Mouse (Mus musculus): ENCODE measurements around the gene Nt5c3. TPM values are rescaled to one million over a fixed set of nuclear protein-coding genes. Genes with fewer than 3 reads are reported as not detected.

Nt5c3 gene
- polyA plus RNA-seq (2015; fragmentation: Nextera tagmentation; extraction: Ambion mirVana), result 63.0 and 67.0 TPM in 2 replicates

DNA sequence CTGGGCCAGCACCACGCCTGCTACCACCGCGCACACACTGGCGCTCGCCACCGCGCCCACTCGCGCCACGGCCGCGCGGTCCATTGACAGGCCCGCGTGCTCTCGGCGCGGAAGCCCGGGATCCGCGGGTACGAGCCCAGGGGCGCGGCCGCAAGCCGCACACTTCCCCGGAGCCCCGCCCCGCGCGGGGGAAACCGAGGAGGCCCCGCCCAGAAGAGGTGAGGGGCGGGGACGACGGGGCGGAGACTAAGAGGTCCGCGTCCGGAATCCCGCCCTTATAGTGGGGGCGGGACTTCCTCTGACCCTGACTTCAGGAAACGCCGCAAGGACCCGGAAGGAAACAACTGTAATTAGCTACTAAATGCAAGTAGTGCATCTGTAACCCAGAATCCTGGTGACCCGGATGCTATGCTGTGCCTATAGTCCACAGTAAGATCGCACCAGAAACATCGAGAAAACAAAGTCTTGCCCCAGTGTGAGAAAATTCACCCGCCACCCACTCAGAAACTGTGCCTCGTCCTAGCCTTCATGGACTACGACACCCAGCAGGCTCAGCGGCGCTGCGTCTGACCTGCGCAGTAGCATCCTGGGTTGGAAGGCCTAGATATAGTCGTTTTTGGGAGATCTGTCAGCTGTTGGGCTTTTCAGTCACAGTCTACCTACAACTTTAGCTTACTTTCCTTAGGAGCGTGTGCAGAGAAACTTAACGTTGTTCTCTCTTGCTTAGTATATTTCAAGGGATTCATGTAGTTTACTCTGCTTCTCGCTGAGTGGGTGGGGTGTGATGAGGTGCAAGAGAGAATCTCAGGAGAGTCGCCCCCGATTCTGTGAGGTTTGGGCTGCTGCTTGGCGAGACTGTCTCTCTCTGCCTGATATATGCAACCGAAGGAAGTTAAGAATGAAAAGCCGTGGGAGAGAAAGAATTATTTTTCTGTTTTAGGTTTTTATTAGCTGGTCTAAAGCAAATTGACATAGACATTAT, at the start of gene Nt5c3, which contains the start of gene Vmn1r4:
TSS of gene Nt5c3 (minus strand) at position 207 of the 982 bp plus-strand sequence.
TSS of gene Vmn1r4 (plus strand) at position 290 of the 982 bp plus-strand sequence.
- H3K27me3 ChIP-seq, result no peaks in the 10 kb centered on the region
- peak within 1 kb of the TSS; percentile 69 for H3K4me3 ChIP-seq
- 3% methylated on average over 64 of the region's 64 CpGs for WGBS
- no peaks in the 10 kb centered on the region for H3K9me3 ChIP-seq
- H3K4me2 ChIP-seq (replicated peaks), result peak within 1 kb of the TSS; percentile 63
- no peaks in the 10 kb centered on the region for H3K36me3 ChIP-seq
- H3K27ac ChIP-seq, result peak within 1 kb of the TSS; percentile 74
- H3K9ac ChIP-seq, result peak within 1 kb of the TSS; percentile 83
- H3K4me1 ChIP-seq, result peaks cover 10% of the 10 kb centered on the region; the same call in 1 of the 2 replicates
- ATAC-seq (ENCODE audit: low FRiP score, low read depth), result peak; percentile 98

DNA sequence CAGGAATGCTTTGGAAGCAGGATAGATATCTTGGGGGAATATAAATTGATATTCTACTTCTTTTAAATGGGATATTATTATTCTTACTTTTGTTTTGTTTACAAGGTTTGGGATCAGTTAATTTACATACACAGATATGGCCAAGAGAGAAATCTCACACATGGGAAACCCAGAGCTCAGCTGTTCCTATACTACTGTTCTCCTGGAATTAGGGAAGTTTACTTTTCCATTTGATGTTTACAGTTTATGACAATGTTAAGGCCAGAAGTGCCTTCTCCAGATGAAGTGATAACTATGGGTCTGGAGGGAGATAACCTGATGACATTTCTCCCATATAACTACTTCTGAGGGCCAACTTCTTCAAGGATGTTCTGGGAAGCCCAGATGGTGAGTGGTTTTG, 46.2 kb upstream of the Nt5c3 start, which contains the start of gene Vmn1r5:
TSS of gene Vmn1r5 (plus strand) at position 301 of the 400 bp plus-strand sequence.
- no peaks in the 10 kb centered on the region for H3K4me1 ChIP-seq
- no peaks in the 10 kb centered on the region for H3K9me3 ChIP-seq
- no peak within 1 kb of the TSS for H3K27ac ChIP-seq
- no peak for ATAC-seq (ENCODE audit: low FRiP score, low read depth)
- no peaks in the 10 kb centered on the region for H3K27me3 ChIP-seq
- H3K9ac ChIP-seq, result no peak within 1 kb of the TSS
- no peaks in the 10 kb centered on the region for H3K36me3 ChIP-seq
- H3K4me2 ChIP-seq (replicated peaks), result no peak within 1 kb of the TSS
- no peak within 1 kb of the TSS for H3K4me3 ChIP-seq

DNA sequence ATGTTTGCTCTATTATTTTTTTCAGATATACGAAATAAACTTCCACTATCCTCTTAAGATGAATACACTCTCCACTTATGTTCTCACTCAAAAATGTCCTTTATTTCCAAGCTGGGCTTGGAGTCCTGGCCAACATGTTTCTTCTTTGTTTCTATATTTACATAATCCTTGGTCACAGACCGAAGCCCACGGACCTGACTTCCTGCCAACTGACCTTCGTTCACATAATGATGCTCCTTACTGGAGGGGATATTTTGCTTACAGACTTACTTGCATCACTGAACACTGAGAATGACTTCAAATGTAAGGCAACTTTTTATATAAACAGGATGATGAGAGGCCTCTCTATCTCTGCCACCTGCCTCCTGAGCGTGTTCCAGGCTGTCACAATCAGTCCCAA, 32.7 kb upstream of the Nt5c3 start:
- Histone ChIP-seq H3K9ac (no peak overlapping the region), H3K4me1 (no peaks in the 10 kb centered on the region), H3K36me3 (no peaks in the 10 kb centered on the region), H3K27me3 (no peaks in the 10 kb centered on the region), H3K4me2 (replicated peaks) (no peak overlapping the region), H3K9me3 (no peaks in the 10 kb centered on the region), H3K27ac (no peak overlapping the region), H3K4me3 (no peak overlapping the region)
- WGBS, result 87% methylated on average over 5 of the region's 5 CpGs
- ATAC-seq (ENCODE audit: low FRiP score, low read depth), result no peak

DNA sequence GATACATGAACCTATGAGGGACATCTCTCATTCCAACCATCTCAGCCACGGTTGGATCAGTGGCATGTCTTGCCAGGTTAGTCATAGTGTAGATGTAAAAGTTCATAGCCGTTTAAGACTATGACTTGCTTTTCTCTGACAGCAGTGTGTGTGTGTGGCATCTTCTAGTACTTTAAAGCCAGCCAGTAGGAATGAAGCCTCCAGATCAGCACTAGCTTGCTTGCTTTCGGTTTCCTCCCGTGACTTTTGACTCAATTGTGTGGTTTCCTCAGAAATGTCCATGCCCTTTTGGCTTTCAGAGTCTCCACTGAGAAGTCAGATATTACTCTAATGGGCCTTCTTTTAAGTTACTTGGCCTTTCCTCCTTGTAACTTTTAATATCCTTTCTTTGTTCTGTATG, 10.6 kb upstream of the Nt5c3 start:
- Histone ChIP-seq H3K9me3 (peaks cover 4% of the 10 kb centered on the region; the same call in 1 of the 2 replicates), H3K9ac (no peak overlapping the region), H3K4me3 (no peak overlapping the region), H3K36me3 (no peaks in the 10 kb centered on the region), H3K4me1 (no peaks in the 10 kb centered on the region), H3K27me3 (no peaks in the 10 kb centered on the region), H3K4me2 (replicated peaks) (no peak overlapping the region), H3K27ac (no peak overlapping the region)
- 85% methylated on average over 4 of the region's 4 CpGs for WGBS
- ATAC-seq (ENCODE audit: low FRiP score, low read depth), result no peak

DNA sequence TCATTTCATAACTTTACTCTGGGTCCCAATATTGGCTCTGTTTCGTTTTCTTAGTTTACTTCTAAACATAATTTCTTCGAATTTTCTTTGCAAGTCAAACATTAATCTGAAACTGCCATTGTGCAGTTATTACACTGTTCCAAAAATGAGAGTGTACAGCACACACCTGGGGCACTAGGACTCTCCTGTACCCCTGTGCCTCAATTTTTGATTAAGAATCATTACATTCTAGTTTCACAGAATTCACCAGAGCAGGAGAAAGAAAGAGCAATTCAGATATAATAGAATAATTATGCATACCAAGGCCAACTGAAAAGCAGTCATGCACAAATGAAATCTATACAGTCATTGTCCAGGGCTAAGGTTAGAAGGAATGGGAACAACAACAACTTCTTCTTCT, 8.7 kb upstream of the Nt5c3 start:
- Histone ChIP-seq H3K9ac (no peak overlapping the region), H3K4me3 (no peak overlapping the region), H3K4me1 (no peaks in the 10 kb centered on the region), H3K4me2 (replicated peaks) (no peak overlapping the region), H3K9me3 (peaks cover 4% of the 10 kb centered on the region; the same call in 1 of the 2 replicates), H3K27ac (no peak overlapping the region), H3K36me3 (no peaks in the 10 kb centered on the region), H3K27me3 (no peaks in the 10 kb centered on the region)
- 67% methylated on average over 2 of the region's 2 CpGs for WGBS
- ATAC-seq (ENCODE audit: low FRiP score, low read depth), result no peak

DNA sequence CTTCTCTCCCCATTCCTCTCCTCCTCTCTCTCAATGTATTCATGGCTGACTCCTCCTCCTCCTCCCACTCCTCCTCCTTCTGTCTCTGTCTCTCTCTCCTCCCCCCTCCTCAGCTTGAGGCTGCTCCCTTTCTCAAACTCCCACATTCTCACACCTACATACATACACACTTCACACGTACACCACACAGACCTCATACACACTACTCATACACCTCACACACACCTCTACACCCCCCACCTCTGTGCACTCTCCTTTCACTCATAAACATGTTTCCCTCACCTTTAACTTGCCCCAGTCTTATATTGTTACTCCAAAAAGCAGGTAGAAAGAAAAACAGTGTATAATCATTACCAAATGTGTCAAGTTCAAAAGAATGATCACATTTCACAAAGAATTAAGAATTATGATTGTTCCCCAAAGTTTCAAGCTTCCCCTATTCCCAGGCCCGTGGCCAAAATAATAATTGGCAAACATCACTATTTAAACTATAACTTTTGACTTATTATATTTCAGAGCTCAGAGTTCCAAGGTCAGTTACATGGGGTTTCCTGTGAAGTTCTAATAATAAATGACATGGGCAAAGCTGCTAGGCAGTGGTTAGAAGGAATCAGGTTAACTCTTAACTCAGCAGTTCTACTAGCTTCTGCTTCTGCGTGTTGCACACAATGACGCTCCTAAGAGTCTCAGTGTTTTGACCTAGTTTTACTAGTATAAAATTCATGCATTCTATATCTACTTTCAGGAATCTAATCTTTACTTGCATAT, 8.1 kb upstream of the Nt5c3 start:
- no peaks in the 10 kb centered on the region for H3K4me1 ChIP-seq
- H3K27me3 ChIP-seq, result no peaks in the 10 kb centered on the region
- no peak overlapping the region for H3K4me2 ChIP-seq (replicated peaks)
- no peak overlapping the region for H3K27ac ChIP-seq
- H3K9ac ChIP-seq, result no peak overlapping the region
- peak; percentile 83 for ATAC-seq (ENCODE audit: low FRiP score, low read depth)
- H3K9me3 ChIP-seq, result peaks cover 4% of the 10 kb centered on the region; the same call in 1 of the 2 replicates
- no peak overlapping the region for H3K4me3 ChIP-seq
- no peaks in the 10 kb centered on the region for H3K36me3 ChIP-seq
- 50% methylated on average over 4 of the region's 4 CpGs for WGBS

DNA sequence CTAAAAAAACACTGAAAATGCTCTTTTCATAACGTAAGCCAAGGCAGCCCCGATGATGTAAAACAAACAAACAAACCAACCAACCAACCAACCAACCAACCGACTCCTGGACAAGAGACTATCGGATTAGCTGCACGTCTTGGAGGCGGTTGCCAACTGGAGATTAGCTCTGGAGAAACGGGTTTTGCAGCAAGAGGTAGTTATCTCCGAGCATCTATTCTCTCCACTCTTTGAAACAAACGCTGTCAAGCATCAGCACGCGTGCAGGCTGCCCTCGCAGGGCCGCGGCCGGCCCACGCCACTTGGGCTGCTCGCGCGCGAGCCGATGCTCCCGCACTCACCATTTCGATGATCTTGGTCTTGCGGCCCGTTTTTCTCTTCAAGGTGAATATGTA, 404 bp downstream of the Nt5c3 start:
- Histone ChIP-seq H3K4me2 (replicated peaks) (peak overlapping the region; percentile 63), H3K36me3 (no peaks in the 10 kb centered on the region), H3K27ac (peak overlapping the region; percentile 74; the same call in 1 of the 2 replicates), H3K27me3 (no peaks in the 10 kb centered on the region), H3K9ac (peak overlapping the region; percentile 83), H3K9me3 (no peaks in the 10 kb centered on the region), H3K4me3 (peak overlapping the region; percentile 69), H3K4me1 (peaks cover 10% of the 10 kb centered on the region; the same call in 1 of the 2 replicates)
- WGBS, result under 1% methylated on average over 25 of the region's 25 CpGs
- no peak for ATAC-seq (ENCODE audit: low FRiP score, low read depth)

DNA sequence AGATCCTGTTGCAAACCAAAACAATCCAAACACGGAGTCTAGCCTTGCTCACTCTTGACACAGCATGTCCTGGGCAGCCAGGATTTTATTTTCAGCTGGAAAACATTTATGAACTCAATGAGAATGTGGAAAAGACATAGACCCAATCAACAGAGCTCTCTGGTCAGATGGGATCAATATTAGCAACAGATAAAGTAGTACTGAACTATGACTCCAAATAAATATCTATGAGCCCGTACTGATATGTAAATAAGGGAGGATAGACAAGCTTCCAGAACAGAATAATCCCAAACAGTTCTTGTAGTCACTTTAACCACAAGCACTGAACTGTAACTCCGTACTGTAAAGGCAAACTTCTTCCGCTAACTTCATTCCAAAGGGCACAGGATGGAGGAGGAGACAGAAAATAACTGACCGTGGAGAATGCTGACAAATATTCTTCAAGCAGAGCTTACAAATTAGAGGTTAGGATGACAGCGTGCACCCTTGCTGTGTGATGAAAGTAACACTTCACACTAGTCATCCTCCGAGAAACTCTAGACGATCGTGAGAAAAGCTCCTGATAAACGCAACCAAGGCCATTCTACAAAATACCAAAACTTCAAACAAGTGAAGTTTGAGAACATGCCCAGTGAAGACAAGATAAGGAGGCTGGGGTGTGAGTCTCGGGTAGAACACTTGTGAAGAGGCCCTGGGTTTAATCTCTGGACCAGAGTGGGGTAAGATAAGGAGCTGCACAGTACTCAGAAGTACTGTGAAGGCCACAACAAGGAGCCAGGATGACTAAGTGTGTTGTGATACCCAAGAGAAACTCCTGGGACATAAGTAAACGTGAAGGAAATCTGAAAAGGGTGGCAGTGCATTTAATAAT, 3.3 kb downstream of the Nt5c3 start:
- H3K4me1 ChIP-seq, result peaks cover 10% of the 10 kb centered on the region; the same call in 1 of the 2 replicates
- H3K9me3 ChIP-seq, result no peaks in the 10 kb centered on the region
- H3K4me3 ChIP-seq, result no peak overlapping the region
- no peak overlapping the region for H3K4me2 ChIP-seq (replicated peaks)
- no peak for ATAC-seq (ENCODE audit: low FRiP score, low read depth)
- WGBS, result 75% methylated on average over 12 of the region's 12 CpGs
- no peaks in the 10 kb centered on the region for H3K27me3 ChIP-seq
- no peak overlapping the region for H3K27ac ChIP-seq
- no peaks in the 10 kb centered on the region for H3K36me3 ChIP-seq
- no peak overlapping the region for H3K9ac ChIP-seq

DNA sequence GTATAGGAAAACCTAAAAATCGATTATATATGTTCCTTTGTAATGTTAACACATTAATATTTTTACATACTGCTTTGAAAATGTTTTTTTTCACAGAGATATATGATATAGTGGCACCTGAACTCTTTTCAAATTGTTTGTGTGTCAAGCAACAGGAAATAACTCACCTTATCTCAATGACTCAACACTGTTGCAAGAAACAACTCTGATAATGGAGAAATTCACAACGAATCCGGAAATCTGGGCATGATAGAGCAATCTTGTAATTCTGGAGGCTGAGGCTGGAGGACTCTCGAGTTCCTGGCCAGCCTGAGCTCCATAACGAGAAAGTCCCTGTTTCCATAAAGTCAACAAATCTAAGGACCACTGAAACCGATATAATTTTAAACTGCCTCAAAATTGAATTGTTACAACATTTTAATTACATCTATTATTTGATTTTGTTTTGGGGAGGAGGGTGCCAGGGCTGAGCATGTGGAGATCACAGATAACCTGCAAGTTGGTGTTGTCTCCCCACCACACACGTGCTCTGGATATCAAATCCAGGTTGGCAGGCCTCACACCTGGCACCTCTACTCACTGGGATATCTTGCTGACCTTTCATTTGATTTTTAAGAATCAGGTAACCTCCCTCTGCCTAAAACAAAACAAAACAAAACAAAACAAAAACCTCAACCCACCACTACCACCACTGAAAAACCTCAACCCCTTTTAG, 4.2 kb downstream of the Nt5c3 start:
- Histone ChIP-seq H3K27ac (no peak overlapping the region), H3K36me3 (no peaks in the 10 kb centered on the region), H3K4me2 (replicated peaks) (no peak overlapping the region), H3K4me3 (no peak overlapping the region), H3K27me3 (no peaks in the 10 kb centered on the region), H3K9ac (no peak overlapping the region), H3K9me3 (no peaks in the 10 kb centered on the region), H3K4me1 (peaks cover 7% of the 10 kb centered on the region; the same call in 1 of the 2 replicates)
- WGBS, result 86% methylated on average over 7 of the region's 7 CpGs
- no peak for ATAC-seq (ENCODE audit: low FRiP score, low read depth)

DNA sequence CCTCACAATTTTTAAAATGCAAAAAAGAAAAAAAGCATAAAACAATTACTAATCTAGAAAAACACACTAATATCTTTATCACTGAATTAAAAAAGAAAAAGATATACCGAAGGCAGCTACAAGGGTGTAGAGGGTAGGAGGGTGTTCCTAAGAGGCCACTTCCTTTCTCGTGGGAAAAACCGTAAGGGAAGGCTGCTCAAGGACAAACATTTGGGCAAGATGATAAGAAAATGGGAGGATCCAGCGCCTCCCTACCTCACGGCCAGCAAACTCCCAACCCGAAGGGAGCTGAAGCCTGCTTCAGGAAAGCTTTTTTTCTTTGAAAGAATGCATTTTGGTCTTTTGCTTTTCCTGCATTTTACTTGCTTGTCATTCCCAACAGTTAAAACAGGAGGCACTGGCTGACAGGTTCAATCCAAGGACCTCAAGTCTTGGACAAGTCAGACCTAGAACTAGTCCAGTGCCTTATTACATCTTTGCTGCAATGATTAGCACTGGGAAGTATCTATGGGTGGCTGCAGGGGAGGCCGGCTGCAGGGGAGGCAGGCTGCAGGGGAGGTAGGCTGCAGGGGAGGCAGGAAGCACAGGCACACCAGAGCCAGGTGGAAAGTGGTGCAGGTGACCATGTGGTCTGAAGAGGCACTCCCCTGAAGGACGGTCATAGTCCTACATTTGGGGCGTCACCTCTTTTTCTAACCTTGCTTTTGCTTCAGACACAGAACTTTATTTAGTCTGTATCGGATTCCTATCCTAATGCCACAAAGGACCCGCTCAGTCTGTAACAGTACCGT, 6.0 kb downstream of the Nt5c3 start:
- WGBS, result 71% methylated on average over 12 of the region's 12 CpGs
- no peak overlapping the region for H3K9ac ChIP-seq

More for the DNA sequence above, 6.0 kb downstream of the Nt5c3 start:
- no peak for ATAC-seq (ENCODE audit: low FRiP score, low read depth)
- no peak overlapping the region for H3K27ac ChIP-seq
- H3K4me1 ChIP-seq, result peaks cover 6% of the 10 kb centered on the region; the same call in 1 of the 2 replicates
- no peak overlapping the region for H3K4me3 ChIP-seq
- H3K36me3 ChIP-seq, result no peaks in the 10 kb centered on the region
- no peaks in the 10 kb centered on the region for H3K27me3 ChIP-seq
- no peak overlapping the region for H3K4me2 ChIP-seq (replicated peaks)
- H3K9me3 ChIP-seq, result no peaks in the 10 kb centered on the region

Data from limb, embryonic 13.5 days (tissue).